Mouse (Mus musculus) neural tube, embryonic 13.5 days (tissue): ENCODE measurements around the gene Wdr12. TPM values are rescaled to one million over a fixed set of nuclear protein-coding genes. Genes with fewer than 3 reads are reported as not detected.
"Not testable (repeated sequence)": the region's sequence is repeated elsewhere in the genome, so short reads cannot be mapped to it uniquely, and the experiment has no call there.

Experiments
- ATAC-seq: fragments of 200-750 bp; cut with Nextera tagmentation; 2 replicates; pipeline ENCODE4 v1.8.0; 2017; ENCODE audit warnings: low read depth, mild to moderate bottlenecking, moderate TSS enrichment, moderate library complexity
- H3K27ac ChIP-seq: fragments of 300-500 bp; sonication (generic); replicated peaks from 2 replicates; pipeline ENCODE4 v1.5.1; 2015; ENCODE audit warnings: moderate library complexity, mild to moderate bottlenecking, inconsistent platforms
- H3K27me3 ChIP-seq: fragments of 300-500 bp; sonication (generic); 2 replicates; pipeline ENCODE4 v1.6.1; 2015; ENCODE audit warnings: mild to moderate bottlenecking, inconsistent platforms
- H3K36me3 ChIP-seq: fragments of 300-500 bp; sonication (generic); 2 replicates; pipeline ENCODE4 v1.6.1; 2015; ENCODE audit warnings: mild to moderate bottlenecking, inconsistent platforms
- H3K4me1 ChIP-seq: fragments of 300-500 bp; sonication (generic); replicated peaks from 2 replicates; pipeline ENCODE4 v1.6.1; 2015; ENCODE audit warnings: inconsistent platforms
- H3K4me2 ChIP-seq: fragments of 300-500 bp; sonication (generic); 2 replicates; pipeline ENCODE4 v1.6.1; 2015; ENCODE audit warnings: inconsistent platforms, mild to moderate bottlenecking, moderate library complexity
- H3K4me3 ChIP-seq: fragments of 300-500 bp; sonication (generic); 2 replicates; pipeline ENCODE4 v1.5.1; 2015; ENCODE audit warnings: mild to moderate bottlenecking, inconsistent platforms
- H3K9ac ChIP-seq: fragments of 300-500 bp; sonication (generic); 2 replicates; pipeline ENCODE4 v1.6.1; 2015; ENCODE audit warnings: moderate library complexity, mild to moderate bottlenecking, inconsistent platforms
- H3K9me3 ChIP-seq: fragments of 300-500 bp; sonication (generic); 2 replicates; pipeline ENCODE4 v1.6.1; 2016; ENCODE audit warnings: inconsistent platforms
- whole genome bisulfite sequencing: fragments of 180-500 bp; shearing (Covaris S2); methylation state at CpG from one replicate; pipeline ENCODE4 v1.1.7; 2015; 5-methylcytosine and 5-hydroxymethylcytosine counted together
- polyA plus RNA-seq: library from polyadenylated mRNA; unstranded; fragments of >200 nt; fragmentation: Nextera tagmentation; extraction: Ambion mirVana; gene quantifications from 2 replicates; pipeline ENCODE4 v1.2.1, GENCODE M21; 2015

The Wdr12 gene
- 43.6 and 44.9 TPM in 2 replicates for polyA plus RNA-seq

- ATAC-seq = peak; percentile 99
- under 1% methylated on average over 70 of the region's 71 CpGs for WGBS
- peaks cover 9% of the 10 kb centered on the region for H3K36me3 ChIP-seq
- H3K4me2 ChIP-seq = peak within 1 kb of the TSS; percentile 72
- H3K4me3 ChIP-seq = peak within 1 kb of the TSS; percentile 94
- no peaks in the 10 kb centered on the region for H3K9me3 ChIP-seq
- peak within 1 kb of the TSS; percentile 99 for H3K27ac ChIP-seq
- no peaks in the 10 kb centered on the region for H3K27me3 ChIP-seq
- H3K9ac ChIP-seq = peak within 1 kb of the TSS; percentile 97
- peaks cover 12% of the 10 kb centered on the region for H3K4me1 ChIP-seq
Measured at GRCm38 (mm10) chr1:60098024-60098781, at the start of gene Wdr12, which contains the start of gene Carf. Wdr12 (minus strand) TSS chr1:60098645. Carf (plus strand) TSS chr1:60098247.

GRCm38 (mm10) chr1:60137346-60137745 is 38.9 kb upstream of the Wdr12 start:
- Histone ChIP-seq H3K36me3 (peaks cover 16% of the 10 kb centered on the region), H3K4me1 (no peaks in the 10 kb centered on the region), H3K27me3 (no peaks in the 10 kb centered on the region), H3K4me2 (no peak overlapping the region), H3K4me3 (no peak overlapping the region), H3K27ac (no peak overlapping the region), H3K9me3 (no peaks in the 10 kb centered on the region), H3K9ac (no peak overlapping the region)
- 43% methylated on average over 9 of the region's 9 CpGs for WGBS
- no peak for ATAC-seq

GRCm38 (mm10) chr1:60117721-60118455 is 19.4 kb upstream of the Wdr12 start:
- no peak overlapping the region for H3K4me3 ChIP-seq
- H3K36me3 ChIP-seq = peaks cover 15% of the 10 kb centered on the region
- no peak overlapping the region for H3K27ac ChIP-seq
- no peak overlapping the region for H3K4me2 ChIP-seq
- H3K4me1 ChIP-seq = no peaks in the 10 kb centered on the region
- WGBS = 77% methylated on average over 7 of the region's 7 CpGs
- no peaks in the 10 kb centered on the region for H3K27me3 ChIP-seq
- no peak overlapping the region for H3K9ac ChIP-seq
- no peak for ATAC-seq
- no peaks in the 10 kb centered on the region for H3K9me3 ChIP-seq

GRCm38 (mm10) chr1:60104582-60104981 is 6.1 kb upstream of the Wdr12 start:
- 94% methylated on average over 1 of the region's 1 CpGs for WGBS
- Histone ChIP-seq H3K4me2 (no peak overlapping the region), H3K27me3 (no peaks in the 10 kb centered on the region), H3K9ac (no peak overlapping the region), H3K4me1 (no peaks in the 10 kb centered on the region), H3K27ac (no peak overlapping the region), H3K36me3 (peaks cover 19% of the 10 kb centered on the region), H3K9me3 (no peaks in the 10 kb centered on the region), H3K4me3 (no peak overlapping the region)
- ATAC-seq = no peak

GRCm38 (mm10) chr1:60098839-60099238 is 394 bp upstream of the Wdr12 start:
- Histone ChIP-seq H3K27ac (peak overlapping the region; percentile 99), H3K4me1 (peaks cover 12% of the 10 kb centered on the region), H3K27me3 (no peaks in the 10 kb centered on the region), H3K9me3 (no peaks in the 10 kb centered on the region), H3K4me3 (peak overlapping the region; percentile 94), H3K36me3 (peaks cover 5% of the 10 kb centered on the region), H3K4me2 (peak overlapping the region; percentile 72), H3K9ac (peak overlapping the region; percentile 97)
- WGBS = 14% methylated on average over 9 of the region's 9 CpGs
- ATAC-seq = peak; percentile 7; the same call in 1 of the 2 replicates

GRCm38 (mm10) chr1:60097277-60098023 is 995 bp downstream of the Wdr12 start:
- peak overlapping the region; percentile 72 for H3K4me2 ChIP-seq
- peak overlapping the region; percentile 94 for H3K4me3 ChIP-seq
- H3K4me1 ChIP-seq = peaks cover 12% of the 10 kb centered on the region
- no peaks in the 10 kb centered on the region for H3K9me3 ChIP-seq
- H3K27ac ChIP-seq = peak overlapping the region; percentile 99
- peak; percentile 92 for ATAC-seq
- H3K36me3 ChIP-seq = peaks cover 16% of the 10 kb centered on the region
- no peaks in the 10 kb centered on the region for H3K27me3 ChIP-seq
- WGBS = 0% methylated on average over 25 of the region's 25 CpGs
- peak overlapping the region; percentile 97 for H3K9ac ChIP-seq

GRCm38 (mm10) chr1:60096572-60097276 is 1.7 kb downstream of the Wdr12 start:
- H3K4me1 ChIP-seq = peaks cover 12% of the 10 kb centered on the region
- H3K27ac ChIP-seq = no peak overlapping the region
- peak overlapping the region; percentile 72 for H3K4me2 ChIP-seq
- no peaks in the 10 kb centered on the region for H3K9me3 ChIP-seq
- peak overlapping the region; percentile 94 for H3K4me3 ChIP-seq
- WGBS = 9% methylated on average over 13 of the region's 13 CpGs
- ATAC-seq = no peak
- peak overlapping the region; percentile 97 for H3K9ac ChIP-seq
- peaks cover 22% of the 10 kb centered on the region for H3K36me3 ChIP-seq
- no peaks in the 10 kb centered on the region for H3K27me3 ChIP-seq

- H3K27ac ChIP-seq = no peak overlapping the region
- H3K4me1 ChIP-seq = no peaks in the 10 kb centered on the region
- H3K4me2 ChIP-seq = no peak overlapping the region
- ATAC-seq = no peak
- no peak overlapping the region for H3K4me3 ChIP-seq
- H3K36me3 ChIP-seq = peaks cover 38% of the 10 kb centered on the region
- H3K27me3 ChIP-seq = no peaks in the 10 kb centered on the region
- no peak overlapping the region for H3K9ac ChIP-seq
- 84% methylated on average over 6 of the region's 6 CpGs for WGBS
- no peaks in the 10 kb centered on the region for H3K9me3 ChIP-seq
Measured at GRCm38 (mm10) chr1:60076411-60076810, 22.0 kb downstream of the Wdr12 start.

- ATAC-seq = no peak
- Histone ChIP-seq H3K27ac (no peak overlapping the region), H3K27me3 (no peaks in the 10 kb centered on the region), H3K9ac (no peak overlapping the region), H3K9me3 (no peaks in the 10 kb centered on the region), H3K4me3 (no peak overlapping the region), H3K4me2 (no peak overlapping the region), H3K4me1 (no peaks in the 10 kb centered on the region), H3K36me3 (peaks cover 34% of the 10 kb centered on the region)
- WGBS = 66% methylated on average over 3 of the region's 3 CpGs
Measured at GRCm38 (mm10) chr1:60075590-60075989, 22.9 kb downstream of the Wdr12 start.

- Histone ChIP-seq H3K27me3 (no peaks in the 10 kb centered on the region), H3K4me3 (no peak overlapping the region), H3K4me1 (no peaks in the 10 kb centered on the region), H3K27ac (no peak overlapping the region), H3K9ac (no peak overlapping the region), H3K36me3 (peaks cover 29% of the 10 kb centered on the region), H3K9me3 (no peaks in the 10 kb centered on the region), H3K4me2 (no peak overlapping the region)
- ATAC-seq = no peak
- 90% methylated on average over 2 of the region's 2 CpGs for WGBS
Measured at GRCm38 (mm10) chr1:60074935-60075334, 23.5 kb downstream of the Wdr12 start.

GRCm38 (mm10) chr1:60070725-60071124 is 27.7 kb downstream of the Wdr12 start:
- H3K27me3 ChIP-seq, H3K9ac ChIP-seq, H3K36me3 ChIP-seq, H3K4me3 ChIP-seq, H3K9me3 ChIP-seq, H3K4me1 ChIP-seq, ATAC-seq, H3K4me2 ChIP-seq, H3K27ac ChIP-seq: not testable (repeated sequence)
